Mouse (Mus musculus) testis, adult 2 months (tissue): ENCODE measurements around the gene Tardbp.

Experiments
- CTCF ChIP-seq: fragments of 200-500 bp; IDR thresholded peaks from 2 replicates; pipeline ENCODE4 v1.5.1; 2012; ENCODE audit warnings: low read depth, mild to moderate bottlenecking, inconsistent platforms, low read length, moderate library complexity; ENCODE audit not compliant: control insufficient read depth, insufficient read depth, insufficient replicate concordance
- POLR2A ChIP-seq: fragments of 200-500 bp; IDR thresholded peaks from 2 replicates; pipeline ENCODE4 v1.6.1; 2012; ENCODE audit warnings: low read depth, mild to moderate bottlenecking, inconsistent platforms, low read length, moderate library complexity; ENCODE audit not compliant: control insufficient read depth

DNA sequence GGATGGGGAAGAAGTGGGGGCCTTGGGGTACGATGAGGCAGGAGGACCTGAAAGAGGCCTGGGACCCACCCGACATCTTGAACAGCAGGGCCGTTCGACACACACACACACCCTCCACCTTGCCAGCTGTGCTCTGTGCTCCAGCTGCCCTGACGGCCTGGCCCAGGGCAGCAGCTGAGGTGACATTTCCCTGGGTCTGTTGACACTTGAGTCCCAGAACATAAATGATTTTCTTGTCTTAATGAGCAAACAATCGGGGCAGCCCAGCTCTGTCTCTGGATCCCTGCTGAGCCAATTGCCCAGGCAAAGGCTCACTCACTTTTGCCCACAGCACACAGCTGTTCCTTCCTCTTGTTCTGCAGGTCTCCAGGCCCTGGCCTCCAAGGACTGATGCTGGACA, 37.2 kb upstream of the Tardbp start:
- TF ChIP-seq CTCF (no peak), POLR2A (no peak)
